Mouse (Mus musculus) c-Kit-negative CD71-positive TER-119-positive erythroid progenitor cells, embryonic 14.5 days (primary cell): Measurements from ENCODE around the gene Osbpl11.
"Not testable (repeated sequence)": the region's sequence is repeated elsewhere in the genome, so short reads cannot be mapped to it uniquely, and the experiment has no call there.

Experiments used
- DNase-seq: peaks from one replicate; pipeline ENCODE4 v3.0.0-alpha.2; 2013; ENCODE audit warnings: low read depth, low spot score

Gene Osbpl11

DNA sequence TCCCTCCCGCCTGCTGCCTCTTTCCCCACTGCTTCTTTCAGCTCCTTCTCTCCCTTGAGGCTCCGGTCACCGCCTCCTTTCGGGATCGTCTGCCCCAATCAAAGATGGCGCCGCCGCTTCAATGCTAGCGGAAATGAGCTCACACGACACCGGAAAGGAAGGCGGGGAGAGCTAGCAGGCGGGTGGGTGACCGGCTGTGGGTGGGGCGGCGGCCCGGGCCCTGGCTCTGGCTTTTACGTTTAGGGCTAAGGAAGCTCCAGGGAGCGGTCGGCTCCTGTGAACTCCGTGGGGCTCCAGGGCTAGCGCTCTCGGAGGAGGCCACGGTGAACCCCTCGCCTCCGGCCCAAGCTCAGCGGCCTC lies at the start of gene Osbpl11:
TSS of gene Osbpl11 (plus strand) at position 171 of the 360 bp plus-strand sequence.
- DNase-seq = peak; percentile 93

DNA sequence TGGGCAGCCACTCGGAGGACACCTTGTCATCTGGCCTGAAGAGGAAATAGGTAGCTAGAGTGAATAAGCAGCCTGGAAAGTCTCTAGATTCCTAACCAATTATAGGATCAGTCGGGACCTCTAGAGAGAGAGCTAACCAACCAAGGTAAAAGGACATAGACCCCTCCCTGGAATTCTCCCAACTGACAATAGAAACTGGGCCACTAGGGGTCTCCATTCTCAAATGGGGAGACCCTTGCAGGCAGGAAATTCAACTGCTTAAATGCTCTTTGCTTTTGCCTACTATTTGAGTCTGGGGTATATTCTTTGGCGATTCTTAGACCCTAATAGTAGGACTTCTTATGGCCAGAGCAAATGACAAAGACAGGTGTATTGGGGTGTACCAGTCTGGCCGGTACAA lies 49.7 kb upstream of the Osbpl11 start:
- DNase-seq = no peak

DNA sequence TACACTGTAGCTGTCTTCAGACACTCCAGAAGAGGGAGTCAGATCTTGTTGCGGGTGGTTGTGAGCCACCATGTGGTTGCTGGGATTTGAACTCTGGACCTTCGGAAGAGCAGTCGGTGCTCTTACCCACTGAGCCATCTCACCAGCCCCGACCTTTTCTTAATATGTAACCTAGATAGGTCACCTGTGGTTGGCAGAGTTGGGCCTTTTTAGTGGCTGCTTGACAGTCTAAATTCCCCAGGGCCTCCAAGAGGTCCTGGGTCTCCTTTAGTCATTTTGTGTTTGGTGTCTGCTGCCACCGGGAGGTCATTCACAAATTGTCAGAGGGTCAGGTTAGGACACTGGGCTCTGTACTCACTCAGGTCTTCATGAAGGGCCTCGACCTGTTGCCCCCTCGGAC lies 45.8 kb upstream of the Osbpl11 start:
- not testable (repeated sequence) for DNase-seq

DNA sequence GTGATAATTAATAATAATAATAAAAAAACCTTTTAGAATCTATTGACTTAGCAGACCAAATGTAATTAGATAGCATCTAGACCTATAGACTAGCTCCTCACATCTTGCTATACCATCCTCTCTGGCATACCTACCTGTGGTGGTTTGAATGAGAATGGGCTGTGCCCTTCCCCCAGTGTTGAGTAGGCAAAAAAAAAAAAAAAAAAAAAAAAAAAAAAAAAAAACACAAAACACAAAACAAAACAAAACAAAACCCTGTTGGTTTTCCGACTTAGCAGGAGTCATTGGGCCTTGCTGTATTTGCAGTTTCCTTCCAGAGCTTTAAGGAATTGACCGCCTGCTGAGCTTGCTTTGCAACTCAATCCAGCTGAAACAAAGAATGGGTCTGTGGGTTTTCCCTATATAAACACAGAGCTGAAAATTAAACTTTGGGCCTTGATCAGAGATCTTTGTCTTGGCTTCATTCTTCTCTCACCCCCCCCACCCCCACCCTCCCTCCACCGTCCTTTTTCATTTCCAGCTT lies 43.1 kb upstream of the Osbpl11 start:
- DNase-seq = no peak

DNA sequence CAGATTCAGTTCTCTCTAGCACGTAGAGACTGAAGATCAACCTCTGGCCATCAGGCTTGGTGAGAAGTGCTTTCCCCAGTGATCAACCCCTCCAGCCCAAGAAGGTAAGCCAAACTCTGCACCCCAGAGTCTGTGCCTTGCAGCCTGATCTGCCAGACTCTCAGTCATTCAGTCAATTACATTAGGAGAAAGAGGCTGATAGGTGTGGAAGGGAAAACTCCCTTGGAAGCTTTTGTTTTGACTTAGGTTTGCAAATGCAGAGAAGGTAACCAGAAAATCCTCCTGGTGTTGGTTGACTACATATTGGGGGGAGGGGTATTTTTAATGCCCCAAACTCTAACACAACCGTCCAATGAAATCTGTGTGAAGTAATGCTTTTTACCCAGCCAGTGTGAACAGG lies 41.4 kb upstream of the Osbpl11 start:
- DNase-seq = no peak

DNA sequence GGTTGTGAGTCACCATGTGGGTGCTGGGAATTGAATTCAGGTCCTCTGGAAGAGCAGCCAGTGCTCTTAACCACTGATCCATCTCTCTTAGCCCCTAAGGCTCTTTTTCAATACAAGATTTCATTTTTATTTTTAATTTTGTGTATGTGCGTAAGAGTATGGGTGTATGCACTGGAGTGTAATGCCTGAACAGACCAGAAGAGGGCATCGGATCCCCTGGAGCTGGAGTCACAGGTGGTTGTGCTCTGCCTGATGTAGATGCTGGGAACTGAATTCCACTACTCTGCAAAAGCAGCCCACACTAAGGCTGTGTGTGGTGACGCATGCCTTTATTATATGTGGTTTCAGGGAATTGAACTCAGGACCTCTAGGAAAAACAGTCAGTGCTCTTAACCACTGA lies 38.7 kb upstream of the Osbpl11 start:
- DNase-seq = no peak

DNA sequence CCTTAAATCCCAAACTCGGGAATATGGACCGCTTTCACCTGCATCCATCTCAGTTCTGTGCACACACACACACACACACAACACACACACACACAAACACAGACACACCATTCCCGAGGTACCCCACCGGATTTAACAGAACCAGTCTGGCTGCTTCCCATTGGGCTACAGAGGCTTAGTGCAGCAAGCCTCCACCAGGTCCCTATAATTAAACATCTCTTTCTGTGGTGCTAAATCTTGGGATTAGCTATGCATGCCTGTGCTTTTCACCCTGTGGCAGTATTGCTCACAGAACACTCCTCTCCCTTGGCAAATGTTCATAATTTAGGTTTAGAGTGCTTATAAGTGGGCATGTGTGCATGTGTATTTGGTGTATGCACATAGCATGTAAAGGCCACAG lies 36.7 kb upstream of the Osbpl11 start:
- no peak for DNase-seq

DNA sequence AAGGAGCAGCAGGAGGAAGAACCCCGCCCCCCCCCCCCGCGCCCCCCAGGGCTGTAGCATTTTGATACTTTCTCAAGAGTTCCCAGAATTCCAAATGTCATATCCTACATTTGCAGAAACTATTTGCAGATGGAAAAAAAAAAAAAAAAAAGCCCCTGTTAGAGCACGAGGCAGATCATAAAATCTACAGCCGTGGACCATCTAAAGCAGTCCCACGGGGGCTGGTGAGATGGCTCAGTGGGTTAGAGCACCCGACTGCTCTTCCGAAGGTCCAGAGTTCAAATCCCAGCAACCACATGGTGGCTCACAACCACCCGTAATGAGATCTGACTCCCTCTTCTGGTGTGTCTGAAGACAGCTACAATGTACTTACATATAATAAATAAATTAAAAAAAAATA lies 34.0 kb upstream of the Osbpl11 start:
- not testable (repeated sequence) for DNase-seq

DNA sequence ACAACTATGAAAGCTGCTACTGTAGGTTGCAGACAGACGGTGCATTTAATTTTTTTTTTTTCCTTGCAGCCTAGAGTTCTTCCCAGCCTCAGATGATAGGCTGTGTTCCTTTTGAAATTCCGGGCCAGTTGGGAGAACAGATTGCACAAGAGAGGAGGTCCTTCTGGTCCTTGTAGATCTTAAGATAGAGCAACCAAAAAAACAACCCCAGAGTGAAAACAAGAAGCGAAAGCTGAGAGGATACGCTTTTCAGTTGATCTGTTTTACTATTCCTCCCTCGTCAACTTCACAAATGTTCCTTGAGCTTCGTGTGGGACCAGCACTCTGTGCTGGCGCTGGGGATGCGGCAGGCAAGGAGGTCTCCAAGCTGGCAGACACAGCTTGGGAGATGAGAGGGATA lies 33.3 kb upstream of the Osbpl11 start:
- no peak for DNase-seq

DNA sequence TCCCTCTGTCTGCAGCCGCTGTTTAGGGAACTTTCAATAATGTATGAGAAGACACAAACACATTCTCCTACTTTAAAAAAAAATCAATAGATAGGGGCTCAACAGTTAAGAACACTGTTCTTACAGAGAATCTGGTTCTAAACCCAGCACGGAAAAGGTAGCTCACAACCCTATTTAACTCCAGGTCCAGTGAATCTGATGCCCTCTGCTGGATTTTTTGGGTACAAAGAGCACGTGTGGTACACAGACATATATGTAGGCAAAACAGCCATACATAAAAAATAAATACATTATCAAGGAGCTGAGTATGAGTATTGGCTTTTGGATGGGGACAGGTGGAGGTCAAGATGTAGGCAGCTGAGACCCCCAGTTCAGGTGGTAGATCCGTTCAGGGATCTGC lies 29.9 kb upstream of the Osbpl11 start:
- DNase-seq = no peak

DNA sequence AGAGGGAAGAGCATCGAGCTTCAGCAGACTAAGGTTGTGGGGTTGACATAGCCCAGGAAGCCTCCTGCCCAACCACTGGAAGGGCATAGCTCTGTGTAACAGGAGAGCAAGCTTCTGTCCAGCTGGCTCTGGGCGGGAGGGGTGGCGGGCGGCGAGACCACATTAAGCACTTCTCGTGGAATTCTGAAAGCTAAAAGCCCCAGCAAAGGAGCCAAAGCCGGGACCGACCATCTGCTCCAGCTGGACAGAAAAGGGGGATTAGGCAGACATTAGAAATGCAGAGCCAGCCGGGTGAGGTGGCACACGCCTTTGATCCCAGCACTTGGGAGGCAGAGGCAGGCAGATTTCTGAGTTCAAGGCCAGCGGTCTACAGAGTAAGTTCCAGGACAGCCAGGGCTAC lies 26.9 kb upstream of the Osbpl11 start:
- DNase-seq = no peak

DNA sequence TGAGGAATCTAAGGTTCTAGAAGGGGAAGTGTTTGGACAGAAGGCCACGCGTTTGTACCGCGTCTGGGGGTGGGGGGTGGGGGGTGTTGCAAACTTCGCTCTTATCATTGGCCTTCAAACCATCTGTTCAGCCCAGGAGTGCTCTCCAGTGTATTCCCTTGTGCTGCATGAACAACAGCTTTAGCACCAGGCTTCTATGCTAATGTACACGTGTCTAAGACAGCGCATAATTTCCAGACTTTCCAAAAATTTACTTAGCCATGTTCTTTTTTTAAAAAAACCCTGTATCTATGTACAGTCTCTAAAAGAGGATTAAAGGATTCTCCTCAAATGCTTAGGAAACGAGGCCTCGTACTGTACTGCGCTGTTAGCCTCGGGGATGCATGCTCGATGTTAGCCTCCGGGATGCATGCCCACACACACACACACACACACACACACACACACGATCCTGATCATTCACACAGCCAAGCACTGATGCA lies 26.2 kb upstream of the Osbpl11 start:
- DNase-seq = no peak

DNA sequence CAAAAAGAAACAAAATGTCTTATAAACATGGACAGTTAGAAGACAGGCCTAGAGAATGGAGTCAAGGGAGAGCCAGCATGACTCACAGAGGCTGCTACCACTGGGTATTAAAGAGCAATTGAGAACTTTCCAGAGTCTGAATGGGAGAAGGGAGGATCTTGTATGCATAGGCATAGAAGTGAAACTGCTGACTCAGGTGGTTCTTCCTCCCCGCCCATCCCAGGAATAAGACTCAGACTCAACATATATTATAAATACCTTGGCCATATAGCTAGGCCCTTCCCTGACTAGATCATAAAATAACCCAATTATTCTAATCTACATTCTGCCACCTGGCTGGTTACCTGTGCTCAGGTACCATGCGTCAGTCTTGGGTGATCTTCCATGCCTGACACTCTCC lies 25.5 kb upstream of the Osbpl11 start:
- DNase-seq = no peak

DNA sequence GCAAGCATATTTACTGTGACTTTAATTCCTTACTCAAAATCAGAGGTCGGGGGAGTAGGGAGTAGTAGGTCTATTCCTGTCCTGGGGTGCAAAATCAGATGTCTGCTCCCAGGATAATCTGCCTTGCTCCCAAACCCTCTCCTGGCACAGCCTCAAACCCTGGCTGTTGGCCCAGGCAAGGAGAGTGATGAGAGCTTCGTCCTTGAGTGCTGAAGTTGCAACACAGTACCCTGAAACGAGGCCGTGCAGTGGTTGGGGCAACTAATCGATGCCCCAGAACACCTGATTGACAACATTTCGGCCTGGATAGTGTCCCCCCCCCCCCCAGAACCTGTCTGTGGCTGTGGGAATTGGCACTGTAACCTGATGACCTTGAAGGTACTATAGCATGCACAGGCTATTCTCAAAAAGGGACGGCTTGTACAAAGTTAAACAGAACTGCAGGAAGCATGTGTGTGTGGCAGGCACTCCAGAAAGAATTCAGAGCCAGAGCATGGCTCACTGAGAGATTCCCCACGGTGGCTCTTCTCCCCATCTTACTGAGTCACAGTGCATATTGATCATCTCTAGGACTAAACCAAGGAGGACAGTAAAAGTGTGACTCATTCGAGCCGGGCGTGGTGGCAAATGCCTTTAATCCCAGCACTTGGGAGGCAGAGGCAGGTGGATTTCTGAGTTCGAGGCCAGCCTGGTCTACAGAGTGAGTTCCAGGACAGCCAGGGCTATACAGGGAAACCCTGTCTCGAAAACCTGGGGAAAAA lies 21.4 kb upstream of the Osbpl11 start:
- no peak for DNase-seq

DNA sequence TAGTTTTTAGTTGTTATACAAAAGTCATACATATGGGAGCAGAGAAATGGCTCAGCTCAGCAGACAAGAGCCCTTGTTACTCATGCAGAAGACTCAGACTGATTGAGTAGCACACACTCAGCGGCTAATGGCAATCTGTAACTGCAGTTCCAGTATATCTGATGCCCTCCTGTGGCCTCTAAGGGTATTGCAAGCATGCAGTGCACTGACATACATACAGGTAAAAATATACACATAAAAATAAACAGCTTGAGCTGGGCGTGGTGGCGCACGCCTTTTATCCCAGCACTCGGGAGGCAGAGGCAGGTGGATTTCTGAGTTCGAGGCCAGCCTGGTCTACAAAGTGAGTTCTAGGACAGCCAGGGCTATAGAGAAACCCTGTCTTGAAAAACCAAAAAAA lies 18.6 kb upstream of the Osbpl11 start:
- DNase-seq = peak; percentile 39

DNA sequence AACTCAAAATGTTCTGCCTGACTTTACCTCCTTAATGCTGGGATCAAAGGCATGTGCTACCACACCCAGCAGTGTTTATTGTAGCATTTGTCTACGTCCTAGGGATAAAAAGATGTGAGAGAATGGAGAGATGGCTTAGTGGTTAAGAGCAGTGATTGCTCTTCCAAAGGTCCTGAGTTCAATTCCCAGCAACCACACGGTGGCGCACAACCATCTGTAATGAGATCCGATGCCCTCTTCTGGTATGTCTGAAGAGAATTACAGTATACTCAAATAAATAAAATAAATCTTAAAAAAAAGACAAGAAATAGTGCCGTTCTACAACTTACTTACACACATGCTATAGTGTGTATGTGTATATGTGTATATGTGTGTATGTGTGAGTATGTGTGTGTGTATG lies 17.3 kb upstream of the Osbpl11 start:
- DNase-seq = no peak

DNA sequence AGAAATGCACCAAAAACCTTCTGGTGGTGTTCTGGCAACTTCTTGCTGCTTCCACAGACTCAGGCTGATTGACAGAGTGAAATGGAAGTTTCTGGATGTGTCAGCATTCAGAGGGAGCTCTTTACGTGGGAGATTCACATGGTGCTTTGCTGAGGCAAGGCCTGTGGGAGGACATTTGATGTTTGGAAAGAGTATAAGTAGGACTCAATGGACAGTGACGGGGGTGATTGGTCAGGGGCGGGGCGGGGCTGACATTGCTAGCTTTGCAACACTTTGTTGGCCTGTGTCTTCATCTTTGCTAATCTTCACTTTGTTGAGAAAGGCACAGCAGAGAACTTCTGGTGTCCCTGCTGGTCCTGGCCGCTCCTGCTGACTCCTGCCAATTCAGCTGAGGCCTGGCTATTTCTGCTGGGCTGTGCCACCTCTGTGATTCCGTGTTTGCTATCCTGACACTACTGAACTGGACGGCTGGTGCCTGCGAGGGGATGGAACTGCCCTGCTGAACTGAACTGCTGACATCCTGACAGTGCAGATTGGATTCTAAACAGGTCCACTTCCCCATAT lies 15.3 kb upstream of the Osbpl11 start:
- no peak for DNase-seq

DNA sequence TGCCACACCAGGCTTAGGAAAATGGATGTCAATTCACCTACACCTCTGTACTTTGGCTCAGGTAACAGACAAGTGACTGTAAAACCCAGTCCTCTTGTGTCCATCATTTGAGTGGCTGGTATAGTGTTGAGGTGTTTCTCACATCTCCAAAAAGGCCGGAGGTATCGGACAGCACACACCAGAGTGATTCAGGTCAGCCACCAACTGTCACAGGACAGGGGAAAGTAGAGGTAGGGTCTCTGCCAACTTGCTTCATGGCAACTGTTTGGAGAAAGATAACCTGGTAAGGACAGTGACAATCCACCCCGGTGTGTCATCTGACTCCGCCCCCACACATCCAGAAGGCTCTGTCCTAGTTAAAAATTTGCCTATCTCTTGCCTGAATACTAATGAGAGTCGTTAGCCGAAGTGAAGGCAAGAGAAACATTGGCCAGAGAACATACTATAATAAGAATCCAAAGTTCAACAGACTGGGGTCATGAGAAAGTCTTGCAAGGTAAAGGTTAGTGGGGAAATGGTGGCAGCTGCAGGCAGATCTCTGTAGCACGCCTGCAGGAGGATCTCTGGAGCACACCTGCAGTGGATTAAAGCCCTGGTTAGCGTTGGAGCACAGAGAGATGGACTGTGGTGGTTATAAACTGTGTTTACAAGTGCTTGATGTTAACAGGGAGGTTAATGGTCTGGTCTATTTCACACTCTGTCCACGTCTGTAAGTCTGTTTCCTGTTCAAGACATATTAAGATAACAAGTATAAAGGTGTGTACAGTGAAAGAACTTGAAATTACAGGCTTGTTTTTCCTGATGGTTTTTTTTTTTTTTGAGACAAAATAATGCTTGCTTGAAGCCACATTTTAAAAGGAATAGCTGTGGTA lies 13.9 kb upstream of the Osbpl11 start:
- no peak for DNase-seq

DNA sequence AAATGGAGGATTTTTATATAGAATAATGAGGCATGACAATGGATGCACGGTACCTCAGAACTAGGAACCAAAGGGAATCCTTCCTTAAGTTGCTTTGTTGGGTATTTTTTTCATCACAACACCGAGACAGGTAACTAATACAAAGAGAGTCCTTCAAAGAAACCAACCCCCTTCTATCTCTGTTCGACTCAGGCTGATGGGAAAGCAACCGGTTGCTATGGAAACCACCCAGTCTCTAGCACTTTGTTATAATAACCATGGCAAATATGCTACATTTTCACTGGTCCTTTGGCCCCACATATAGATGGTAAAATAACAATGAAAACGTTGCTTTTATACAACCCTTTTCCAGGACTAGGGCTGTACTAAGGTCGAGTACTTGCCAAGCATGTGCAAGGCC lies 13.1 kb upstream of the Osbpl11 start:
- DNase-seq = no peak

DNA sequence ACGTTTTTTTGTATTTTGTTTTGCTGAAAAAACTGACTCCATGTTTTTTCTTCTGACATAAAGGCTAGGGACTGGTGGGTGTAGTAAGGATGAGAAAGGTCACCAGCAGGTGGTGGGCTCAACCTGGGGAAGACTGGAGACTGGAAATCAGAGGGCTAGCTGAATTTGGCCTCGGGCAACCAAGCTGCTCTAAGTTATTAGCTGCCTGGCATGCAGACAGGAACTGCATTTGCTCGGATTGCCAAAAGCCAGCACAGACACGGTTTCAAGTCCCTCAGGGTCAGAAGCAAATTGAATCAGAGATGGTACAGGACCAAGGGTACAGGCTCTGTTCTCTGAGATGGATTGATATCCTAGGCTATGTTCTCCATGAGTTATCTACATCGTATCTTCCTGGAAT lies 11.7 kb upstream of the Osbpl11 start:
- no peak for DNase-seq

DNA sequence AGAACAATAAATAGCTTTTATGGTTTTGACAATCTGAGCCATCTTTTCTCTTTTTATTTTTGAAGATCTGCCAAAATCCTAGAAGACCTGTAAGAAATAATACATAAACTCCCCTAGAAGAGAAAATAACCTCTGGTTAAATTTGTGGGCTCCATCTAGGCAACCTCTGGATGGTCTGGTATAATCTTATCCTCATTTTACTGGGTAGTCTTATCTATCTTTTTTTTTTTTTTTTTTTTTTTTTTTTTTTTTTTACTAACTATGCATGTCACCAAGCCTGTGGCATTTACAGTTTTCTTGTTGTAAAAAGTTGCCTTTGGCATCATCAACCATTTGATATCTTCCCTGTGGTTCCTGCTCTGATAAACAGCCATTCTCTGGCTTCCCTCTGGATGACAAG lies 10.2 kb upstream of the Osbpl11 start:
- no peak for DNase-seq

DNA sequence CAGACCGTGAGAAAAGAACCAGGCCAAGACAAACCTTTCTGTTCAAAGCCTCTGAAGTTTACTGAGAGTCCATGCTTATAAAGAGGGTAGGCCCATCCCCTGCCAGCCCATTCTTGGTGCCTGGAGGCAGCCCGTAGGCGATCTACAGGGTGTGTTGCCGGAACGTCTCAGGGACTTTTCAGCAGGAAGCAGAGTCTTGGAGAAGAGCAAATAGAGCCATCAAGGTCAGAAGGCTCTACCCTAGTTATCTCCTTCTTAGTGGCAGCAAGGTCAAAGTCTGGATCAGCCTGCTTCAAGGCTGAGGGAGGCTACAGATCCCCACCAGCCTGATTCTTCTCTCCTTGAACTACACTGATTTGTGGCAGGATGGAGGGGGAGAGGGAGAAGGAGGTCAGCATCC lies 8.0 kb upstream of the Osbpl11 start:
- DNase-seq = not testable (repeated sequence)
